Mouse (Mus musculus): ENCODE measurements around the gene Atp5s. TPM values are rescaled to one million over a fixed set of nuclear protein-coding genes. Genes with fewer than 3 reads are reported as not detected.
A peak's percentile ranks its signal among the peaks of the same experiment; 100 is the strongest.

Atp5s gene
- polyA plus RNA-seq, 2 experiments from 2014 or later = 9.2 to 14.0 TPM

DNA sequence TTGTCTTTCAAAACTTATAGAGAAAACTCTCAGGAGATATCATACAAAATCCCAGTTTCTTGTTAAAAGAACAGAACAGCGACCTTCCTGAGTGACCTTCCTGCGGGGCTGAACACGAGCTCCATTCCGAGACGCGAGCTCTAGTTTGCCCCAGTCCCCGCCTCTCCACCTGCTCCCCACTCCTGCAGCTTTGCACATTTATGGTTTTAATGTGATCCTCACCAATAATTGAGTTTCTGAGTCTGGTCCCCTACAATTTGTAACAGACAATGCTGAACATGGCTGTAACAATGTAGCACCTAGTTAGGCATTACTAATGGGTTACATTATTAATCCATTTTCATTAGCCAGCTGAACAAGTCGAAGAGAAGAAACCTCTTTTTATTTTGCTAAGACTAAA is 56.7 kb downstream of the Atp5s start:
- ATAC-seq = no peak

DNA sequence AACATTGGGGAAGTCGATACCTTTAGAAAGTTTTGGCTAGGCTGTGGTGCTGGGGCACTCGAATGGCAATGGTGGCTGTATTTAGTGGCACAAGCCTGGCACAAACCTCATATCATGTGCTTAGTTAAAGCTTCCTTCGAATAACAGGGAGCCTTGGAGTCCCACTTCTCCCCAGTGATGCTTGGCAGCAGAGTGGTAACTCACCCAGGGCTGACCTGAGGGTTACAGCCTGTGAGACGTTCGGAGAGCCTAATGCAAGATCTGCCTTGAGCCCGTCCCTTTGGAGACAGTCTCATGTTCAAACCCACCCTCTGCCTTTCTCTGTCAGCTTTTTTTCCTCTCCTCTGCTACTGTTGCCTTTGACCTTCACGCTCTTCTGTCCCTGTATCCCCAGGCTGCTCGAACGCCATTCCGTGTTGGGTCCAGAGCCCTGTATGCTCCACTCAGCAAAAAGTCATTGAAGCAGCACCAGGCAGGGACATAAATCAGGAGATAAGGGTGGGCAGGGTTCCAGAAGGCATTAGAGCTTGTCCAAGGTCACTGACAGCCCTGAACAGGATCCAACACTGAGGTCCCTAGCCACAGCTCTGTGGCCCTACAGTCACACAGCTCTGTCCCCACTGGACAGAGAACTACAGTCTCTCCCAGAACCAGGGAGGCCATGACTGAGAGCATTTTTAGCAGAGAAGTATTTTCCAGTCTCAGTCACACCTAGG is 57.3 kb downstream of the Atp5s start:
- ATAC-seq = no peak

DNA sequence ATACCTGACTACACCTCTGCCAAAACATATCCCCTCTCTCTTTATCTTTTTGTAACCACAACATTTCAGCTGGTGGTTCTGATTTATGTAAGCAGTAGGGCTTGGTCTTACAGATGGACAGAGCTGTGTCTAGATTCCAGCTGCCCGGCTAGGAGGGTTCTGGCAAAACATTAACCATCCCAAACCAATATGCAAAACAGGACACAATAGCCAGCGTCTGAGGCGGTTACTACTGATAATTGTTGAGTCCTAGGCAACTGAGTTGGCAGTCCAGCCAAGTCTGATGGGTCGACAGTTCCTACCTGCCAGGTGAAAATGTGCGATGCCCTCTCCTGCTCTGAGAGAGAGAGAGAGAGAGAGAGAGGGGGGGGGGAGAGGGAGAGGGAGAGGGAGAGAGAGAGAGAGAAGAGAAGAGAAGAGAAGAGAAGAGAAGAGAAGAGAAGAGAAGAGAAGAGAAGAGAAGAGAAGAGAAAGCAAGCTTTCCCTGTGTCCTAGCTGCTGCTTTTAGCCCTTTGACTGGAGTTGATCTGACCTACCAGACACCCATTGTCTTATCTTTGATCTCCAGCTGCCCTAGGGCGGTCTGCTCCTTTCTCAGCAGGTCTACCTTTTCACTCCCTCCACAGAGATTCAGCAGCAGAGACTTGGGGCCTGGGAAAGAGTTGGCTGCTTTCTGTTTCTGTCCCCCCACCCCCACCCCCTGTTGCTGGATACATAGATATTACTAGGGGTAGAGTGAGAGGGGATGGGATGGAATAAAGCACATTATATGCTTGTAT is 58.7 kb downstream of the Atp5s start:
- no peak for ATAC-seq

DNA sequence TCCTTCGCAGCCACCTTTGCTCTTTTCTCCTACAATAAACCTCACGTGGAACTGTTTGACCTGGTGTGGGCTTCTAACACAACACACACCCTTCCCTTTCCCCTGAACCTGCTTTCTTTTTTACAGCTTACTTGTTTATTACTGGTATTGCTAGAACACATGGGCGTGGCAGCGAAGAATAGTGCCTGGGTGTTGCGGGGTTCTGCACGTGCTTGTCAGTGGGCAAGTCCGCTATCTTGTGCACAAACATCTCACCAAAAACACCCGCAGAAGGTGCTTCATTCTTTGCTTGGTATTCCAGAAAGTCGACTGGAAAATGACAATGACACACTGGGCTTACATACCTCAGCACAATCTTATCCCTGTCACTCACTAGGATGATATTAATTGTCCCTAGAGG is 60.7 kb downstream of the Atp5s start:
- no peak for ATAC-seq

DNA sequence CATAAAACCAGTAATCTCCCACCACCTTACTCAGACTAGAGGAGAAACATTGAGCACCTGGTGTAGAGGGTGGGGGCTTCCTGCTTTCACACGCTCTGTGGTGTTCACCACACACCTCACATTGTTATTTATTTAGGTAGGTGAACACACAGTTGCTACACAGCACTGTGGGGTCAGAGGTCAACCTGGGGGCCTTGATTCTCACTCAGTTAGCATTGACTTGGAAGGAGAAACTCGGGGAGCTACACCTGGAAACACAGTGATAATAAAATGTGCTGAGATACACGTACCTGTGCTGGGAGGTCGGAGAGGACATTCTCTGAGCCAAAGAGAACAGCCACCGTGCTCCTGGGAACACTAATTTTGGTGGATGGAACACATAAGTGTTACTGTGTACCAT is 63.6 kb downstream of the Atp5s start:
- no peak for ATAC-seq

DNA sequence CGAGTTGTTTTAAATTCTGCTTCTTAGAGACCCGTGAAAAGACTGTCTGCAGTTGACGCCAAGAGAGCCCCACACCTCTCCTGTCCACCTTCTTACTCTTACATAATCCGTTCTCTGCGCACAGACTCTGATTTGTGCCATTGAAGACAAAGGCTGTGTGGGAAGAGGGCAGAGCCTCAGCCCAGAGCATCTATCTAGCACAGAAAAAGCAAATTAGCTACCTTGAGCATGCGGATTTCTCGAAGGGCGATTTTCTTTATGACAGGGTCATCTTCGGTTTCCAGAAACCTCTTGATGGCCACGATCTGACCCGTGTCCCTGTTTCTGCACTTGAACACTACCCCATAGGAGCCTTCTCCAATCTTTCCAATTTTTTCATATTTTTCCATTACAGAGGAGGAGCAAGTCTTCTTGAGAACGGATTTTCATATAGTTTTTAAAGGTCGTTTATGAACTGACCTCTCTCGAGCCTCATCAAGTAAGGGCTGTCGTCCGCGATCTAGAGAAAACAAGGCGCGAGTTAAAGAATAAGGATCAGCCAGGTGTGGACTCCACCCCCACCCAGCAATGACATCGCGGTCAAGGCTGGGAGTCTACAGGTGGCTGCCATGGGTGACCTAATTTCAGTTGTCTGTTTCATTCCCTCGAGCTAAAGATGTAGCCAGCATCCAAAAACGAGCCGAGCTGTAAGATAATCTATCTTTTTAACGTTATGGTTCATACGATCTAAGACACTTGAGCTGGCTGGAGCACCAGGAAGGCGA is 65.2 kb downstream of the Atp5s start:
- ATAC-seq = no peak

DNA sequence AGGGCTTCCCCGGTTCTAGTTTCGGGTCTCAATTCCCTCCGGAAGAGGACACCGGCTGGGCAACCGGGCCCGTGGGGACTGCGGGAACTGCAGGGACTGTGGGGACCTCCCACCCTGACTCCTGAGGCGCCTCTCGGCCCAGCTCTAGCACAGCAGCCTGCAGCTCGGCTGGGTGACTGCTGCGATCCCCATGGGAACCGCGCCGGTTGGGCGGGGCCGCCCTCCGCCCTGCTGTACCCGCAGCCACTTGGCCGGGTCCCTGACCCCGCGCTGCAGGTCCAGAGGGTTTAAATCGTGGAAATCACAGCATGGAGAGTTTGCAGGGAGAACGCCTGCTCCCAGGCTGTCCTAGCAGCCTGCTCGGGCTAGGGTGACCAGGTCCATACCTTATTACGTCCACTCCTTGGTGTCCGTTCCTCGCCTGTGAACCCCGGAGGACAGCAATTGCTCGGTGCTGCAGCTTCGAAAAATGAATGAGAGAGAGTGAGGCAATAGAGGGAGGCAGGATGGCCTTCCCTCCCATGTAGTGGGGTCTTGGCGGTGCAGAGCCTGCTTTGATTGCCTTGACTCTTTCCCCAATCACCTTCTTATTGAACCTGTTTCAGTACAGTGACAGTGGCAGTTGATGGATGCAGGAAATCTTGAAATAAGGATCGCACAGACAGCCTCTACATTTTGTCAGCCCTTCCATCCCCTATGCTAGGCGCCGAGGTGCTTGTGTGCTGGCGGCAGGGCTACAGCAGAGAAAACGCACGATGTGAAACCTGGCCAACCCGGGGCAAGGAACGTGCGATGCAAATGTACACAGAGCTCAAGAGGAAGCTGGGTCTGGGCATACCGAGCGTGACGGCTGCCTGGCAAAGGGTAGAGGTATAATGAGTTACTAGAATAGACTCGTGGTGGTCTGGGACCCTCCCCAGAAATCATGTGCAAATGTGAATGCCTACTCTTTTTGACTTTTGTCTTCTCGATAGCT is 66.1 kb downstream of the Atp5s start, which contains the start of gene Cdkl1:
Gene Cdkl1 (minus strand): TSS at position 738 of the 976 bp plus-strand sequence.
- ATAC-seq = peak; percentile 47

Other genes with a start within 250 kb of the Atp5s start
- gene Vcpkmt, start 141.9 kb upstream of the Atp5s start, polyA plus RNA-seq (2017; shearing (Covaris generic)) = 10 to 100 TPM; 14.1 to 19.5 TPM
- 10 to 100 TPM; 10.0 to 13.7 TPM for gene Sos2, start 43.1 kb upstream of the Atp5s start, polyA plus RNA-seq (2017; shearing (Covaris generic))
- gene L2hgdh, start 77 bp upstream of the Atp5s start, polyA plus RNA-seq (2017; shearing (Covaris generic)) = 1 to 10 TPM; 2.4 to 3.7 TPM
- not detected for gene Cdkl1, start 66.3 kb downstream of the Atp5s start, polyA plus RNA-seq (2017; shearing (Covaris generic))
- gene Atl1, start 167.7 kb downstream of the Atp5s start, polyA plus RNA-seq (2017; shearing (Covaris generic)) = under 1 TPM in 1 of 2 experiments, not detected in 1; 0.91 TPM
- gene Map4k5, start 168.2 kb downstream of the Atp5s start, polyA plus RNA-seq (2017; shearing (Covaris generic)) = 1 to 10 TPM; 2.9 to 3.3 TPM